Mouse (Mus musculus): ENCODE measurements at regions not wholly inside any gene's neighbourhood (a gene's known extent, or its start where the extent isn't known, plus 50 kb on each side); places are given as distances from the start of the nearest gene placed in this dataset.
A peak's percentile ranks its signal among the peaks of the same experiment; 100 is the strongest.
"Not testable (repeated sequence)": the region's sequence is repeated elsewhere in the genome, so short reads cannot be mapped to it uniquely, and the experiment has no call there.

DNA sequence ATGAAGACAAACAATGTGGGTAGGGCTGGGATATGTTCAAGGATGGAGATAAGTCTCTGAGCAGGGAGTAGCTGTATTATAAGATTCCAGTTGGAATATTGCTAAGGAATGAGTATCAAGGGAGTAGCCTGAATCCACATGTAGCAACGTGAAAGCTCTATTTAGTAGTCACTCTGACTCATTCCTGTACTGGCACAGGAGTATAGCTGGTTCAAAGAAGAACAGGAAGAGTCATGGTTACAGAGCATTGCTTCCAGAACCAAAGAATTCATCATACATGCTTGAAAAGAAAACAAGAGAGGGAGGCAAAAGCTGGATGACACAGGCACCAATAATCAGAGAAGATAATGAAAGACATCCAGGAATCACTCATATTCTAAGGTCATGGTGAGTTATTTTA, 500.6 kb upstream of the N6amt1 start:
- WGBS, result 59% methylated on average over 1 of the region's 1 CpGs
- H3K9ac ChIP-seq (replicated peaks; ENCODE audit: low read length, poor library complexity, severe bottlenecking), result no peak overlapping the region
- H3K27ac ChIP-seq (ENCODE audit: low read depth, low read length), result no peak overlapping the region
- TF ChIP-seq CTCF (IDR thresholded peaks at IDR 0.05), result no peak
- no peaks in the 10 kb centered on the region for H3K27me3 ChIP-seq (ENCODE audit: insufficient read depth, low read length)
- H3K36me3 ChIP-seq (ENCODE audit: insufficient read depth, low read length), result no peaks in the 10 kb centered on the region
- H3K4me2 ChIP-seq (ENCODE audit: low read depth, low read length, poor library complexity, severe bottlenecking), result no peak overlapping the region
- H3K9me3 ChIP-seq (ENCODE audit: low read length), result no peaks in the 10 kb centered on the region
- no peak for ATAC-seq (ENCODE audit: low FRiP score)
- no peak overlapping the region for H3K4me3 ChIP-seq (ENCODE audit: low read depth, low read length)
- H3K4me1 ChIP-seq (ENCODE audit: insufficient read depth, low read length), result no peaks in the 10 kb centered on the region
- no peak for DNase-seq (ENCODE audit: low spot score)

DNA sequence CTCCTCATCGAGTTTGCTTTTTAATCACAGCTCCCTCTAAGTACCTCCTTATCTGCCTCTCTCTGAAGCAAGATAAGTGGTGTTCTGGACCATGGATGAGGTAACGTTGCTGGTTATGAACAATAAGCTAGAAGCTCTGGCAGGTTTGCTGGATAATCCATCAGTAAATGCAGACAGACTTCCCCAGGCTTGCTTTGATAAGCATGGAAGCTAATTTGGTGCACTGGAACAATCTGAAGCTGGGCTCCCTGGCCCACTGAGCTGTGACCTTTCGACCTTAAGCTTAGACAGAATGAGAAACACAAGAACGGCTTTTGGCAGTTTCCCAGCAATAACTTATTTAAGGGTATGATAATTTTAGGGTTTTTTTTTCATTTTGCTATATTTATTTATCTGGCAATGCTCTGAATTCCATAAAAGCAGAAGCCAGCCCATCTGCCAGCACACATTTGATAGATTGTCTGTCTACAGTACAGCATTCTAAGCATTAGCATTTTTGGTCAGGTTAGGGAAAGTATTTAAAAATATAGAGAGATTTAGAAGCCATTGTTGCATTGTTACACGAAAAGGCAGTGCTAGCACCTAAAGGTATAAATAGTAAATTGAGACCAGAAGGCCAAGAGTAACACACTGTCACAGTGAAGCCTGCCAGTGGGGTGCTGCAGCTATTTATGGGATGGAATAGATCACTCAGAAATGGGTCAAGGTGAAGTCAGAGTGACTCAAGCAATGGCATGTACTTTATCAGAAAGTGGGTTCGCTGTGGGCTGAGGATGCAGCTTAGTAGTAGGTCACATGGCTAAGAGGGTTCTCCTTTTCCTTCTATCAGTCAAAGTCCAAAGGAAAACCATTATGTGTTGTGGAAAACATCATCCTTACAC, 515.3 kb upstream of the N6amt1 start:
- Histone ChIP-seq H3K4me3 (ENCODE audit: low read depth, low read length) (no peak overlapping the region), H3K36me3 (ENCODE audit: insufficient read depth, low read length) (no peaks in the 10 kb centered on the region), H3K9ac (replicated peaks; ENCODE audit: low read length, poor library complexity, severe bottlenecking) (no peak overlapping the region), H3K27me3 (ENCODE audit: insufficient read depth, low read length) (no peaks in the 10 kb centered on the region), H3K9me3 (ENCODE audit: low read length) (no peaks in the 10 kb centered on the region), H3K27ac (ENCODE audit: low read depth, low read length) (no peak overlapping the region), H3K4me2 (ENCODE audit: low read depth, low read length, poor library complexity, severe bottlenecking) (no peak overlapping the region), H3K4me1 (ENCODE audit: insufficient read depth, low read length) (no peaks in the 10 kb centered on the region)
- WGBS, result 43% methylated on average over 6 of the region's 6 CpGs
- DNase-seq (ENCODE audit: low spot score) (no peak), ATAC-seq (ENCODE audit: low FRiP score) (no peak)
- no peak for TF ChIP-seq CTCF (IDR thresholded peaks at IDR 0.05)

DNA sequence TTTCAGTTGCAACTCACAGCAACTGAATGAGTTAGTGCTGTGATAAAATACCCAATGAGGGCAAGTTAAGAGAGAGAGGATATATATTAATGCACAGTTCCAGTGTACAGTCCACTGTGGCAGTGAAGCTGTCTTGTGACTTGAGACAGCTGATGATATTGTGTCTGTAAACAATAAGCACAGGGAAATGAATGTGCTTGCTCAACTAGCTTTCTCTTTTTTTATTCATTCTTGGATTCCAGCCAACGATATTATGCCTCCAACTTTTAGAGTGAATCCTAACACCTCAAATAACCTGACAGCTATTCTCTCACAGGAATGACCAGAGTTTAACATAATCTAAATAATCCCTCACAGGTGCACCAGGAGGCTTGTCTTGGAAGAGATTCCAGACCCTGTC, 526.3 kb upstream of the N6amt1 start:
- ATAC-seq (ENCODE audit: low FRiP score) (no peak), DNase-seq (ENCODE audit: low spot score) (peak; percentile 17)
- H3K36me3 ChIP-seq (ENCODE audit: insufficient read depth, low read length), result no peaks in the 10 kb centered on the region
- H3K4me3 ChIP-seq (ENCODE audit: low read depth, low read length), result no peak overlapping the region
- H3K9ac ChIP-seq (replicated peaks; ENCODE audit: low read length, poor library complexity, severe bottlenecking), result no peak overlapping the region
- H3K4me2 ChIP-seq (ENCODE audit: low read depth, low read length, poor library complexity, severe bottlenecking), result no peak overlapping the region
- no peaks in the 10 kb centered on the region for H3K27me3 ChIP-seq (ENCODE audit: insufficient read depth, low read length)
- WGBS, result 44% methylated on average over 1 of the region's 1 CpGs
- H3K27ac ChIP-seq (ENCODE audit: low read depth, low read length), result no peak overlapping the region
- TF ChIP-seq CTCF (IDR thresholded peaks at IDR 0.05), result no peak
- no peaks in the 10 kb centered on the region for H3K9me3 ChIP-seq (ENCODE audit: low read length)
- no peaks in the 10 kb centered on the region for H3K4me1 ChIP-seq (ENCODE audit: insufficient read depth, low read length)

DNA sequence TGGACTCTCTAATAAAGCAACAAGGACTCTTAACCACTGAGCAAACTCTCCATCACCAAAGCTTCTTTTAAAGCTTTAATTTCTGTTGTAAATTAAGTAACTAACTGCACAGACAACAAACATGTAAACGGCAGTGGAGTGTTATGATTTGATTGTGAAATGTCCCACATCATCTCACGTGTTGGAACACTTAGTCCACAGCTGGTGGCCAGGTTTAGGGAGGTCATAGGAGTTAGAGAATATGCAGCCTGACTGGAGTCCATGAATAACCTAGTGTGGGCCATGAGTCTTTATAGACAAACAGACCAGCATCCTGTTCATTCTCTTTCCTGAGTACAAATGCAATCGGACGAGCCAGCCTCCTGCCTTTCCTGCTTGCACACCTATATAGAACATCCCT, 527.3 kb upstream of the N6amt1 start:
- ATAC-seq (ENCODE audit: low FRiP score), result no peak
- no peaks in the 10 kb centered on the region for H3K9me3 ChIP-seq (ENCODE audit: low read length)
- H3K4me1 ChIP-seq (ENCODE audit: insufficient read depth, low read length), result no peaks in the 10 kb centered on the region
- WGBS, result 80% methylated on average over 4 of the region's 4 CpGs
- DNase-seq (ENCODE audit: low spot score), result no peak
- no peaks in the 10 kb centered on the region for H3K36me3 ChIP-seq (ENCODE audit: insufficient read depth, low read length)
- H3K27me3 ChIP-seq (ENCODE audit: insufficient read depth, low read length), result no peaks in the 10 kb centered on the region
- no peak overlapping the region for H3K9ac ChIP-seq (replicated peaks; ENCODE audit: low read length, poor library complexity, severe bottlenecking)
- H3K4me3 ChIP-seq (ENCODE audit: low read depth, low read length), result no peak overlapping the region
- no peak for TF ChIP-seq CTCF (IDR thresholded peaks at IDR 0.05)
- H3K4me2 ChIP-seq (ENCODE audit: low read depth, low read length, poor library complexity, severe bottlenecking), result no peak overlapping the region
- H3K27ac ChIP-seq (ENCODE audit: low read depth, low read length), result no peak overlapping the region

DNA sequence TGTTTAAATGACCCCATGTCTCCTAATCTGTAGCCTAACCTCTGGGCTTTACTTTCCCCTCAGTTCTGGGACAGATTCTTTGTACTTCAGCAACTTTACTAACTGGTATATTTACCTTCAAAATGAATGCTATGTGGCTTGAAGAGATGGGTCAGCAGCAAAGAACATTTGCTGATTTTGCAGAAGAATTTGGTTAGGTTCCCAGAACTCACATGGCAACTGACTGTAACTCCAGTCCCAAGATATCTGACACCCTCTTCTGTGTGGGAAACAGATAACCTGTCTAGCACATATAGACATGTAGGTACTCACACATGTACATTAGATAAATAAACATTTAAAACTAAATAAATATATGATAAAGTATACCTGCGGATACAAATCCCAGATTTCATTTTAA, 530.5 kb upstream of the N6amt1 start:
- Histone ChIP-seq H3K4me2 (ENCODE audit: low read depth, low read length, poor library complexity, severe bottlenecking) (no peak overlapping the region), H3K4me3 (ENCODE audit: low read depth, low read length) (no peak overlapping the region), H3K9ac (replicated peaks; ENCODE audit: low read length, poor library complexity, severe bottlenecking) (no peak overlapping the region), H3K36me3 (ENCODE audit: insufficient read depth, low read length) (no peaks in the 10 kb centered on the region), H3K27me3 (ENCODE audit: insufficient read depth, low read length) (no peaks in the 10 kb centered on the region), H3K9me3 (ENCODE audit: low read length) (no peaks in the 10 kb centered on the region), H3K4me1 (ENCODE audit: insufficient read depth, low read length) (no peaks in the 10 kb centered on the region), H3K27ac (ENCODE audit: low read depth, low read length) (no peak overlapping the region)
- no peak for TF ChIP-seq CTCF (IDR thresholded peaks at IDR 0.05)
- ATAC-seq (ENCODE audit: low FRiP score) (no peak), DNase-seq (ENCODE audit: low spot score) (no peak)
- WGBS, result 92% methylated on average over 1 of the region's 1 CpGs

DNA sequence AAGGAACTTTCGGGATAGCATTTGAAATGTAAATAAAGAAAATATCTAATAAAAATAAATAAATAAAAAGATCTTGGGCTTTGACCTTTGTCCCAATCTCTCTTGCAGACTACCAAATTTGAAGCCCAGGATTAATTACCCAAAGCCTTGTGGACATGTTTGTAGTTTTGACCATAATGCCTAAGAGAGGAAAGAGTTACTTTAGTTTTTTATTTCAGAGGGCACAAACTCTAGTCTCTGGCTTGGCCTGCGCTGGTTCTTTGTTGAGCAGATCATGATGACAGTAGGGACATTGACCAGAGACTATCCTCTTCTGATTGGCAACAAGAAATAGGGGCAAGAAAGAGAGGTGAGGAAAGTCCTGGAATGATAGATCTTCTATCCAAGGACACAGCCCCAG, 532.4 kb upstream of the N6amt1 start:
- DNase-seq (ENCODE audit: low spot score) (no peak), ATAC-seq (ENCODE audit: low FRiP score) (no peak)
- Histone ChIP-seq H3K4me2 (ENCODE audit: low read depth, low read length, poor library complexity, severe bottlenecking) (no peak overlapping the region), H3K27ac (ENCODE audit: low read depth, low read length) (no peak overlapping the region), H3K9me3 (ENCODE audit: low read length) (no peaks in the 10 kb centered on the region), H3K4me1 (ENCODE audit: insufficient read depth, low read length) (no peaks in the 10 kb centered on the region), H3K4me3 (ENCODE audit: low read depth, low read length) (no peak overlapping the region), H3K9ac (replicated peaks; ENCODE audit: low read length, poor library complexity, severe bottlenecking) (no peak overlapping the region), H3K27me3 (ENCODE audit: insufficient read depth, low read length) (no peaks in the 10 kb centered on the region), H3K36me3 (ENCODE audit: insufficient read depth, low read length) (no peaks in the 10 kb centered on the region)
- TF ChIP-seq CTCF (IDR thresholded peaks at IDR 0.05), result no peak
- WGBS, result 98% methylated on average over 2 of the region's 2 CpGs

DNA sequence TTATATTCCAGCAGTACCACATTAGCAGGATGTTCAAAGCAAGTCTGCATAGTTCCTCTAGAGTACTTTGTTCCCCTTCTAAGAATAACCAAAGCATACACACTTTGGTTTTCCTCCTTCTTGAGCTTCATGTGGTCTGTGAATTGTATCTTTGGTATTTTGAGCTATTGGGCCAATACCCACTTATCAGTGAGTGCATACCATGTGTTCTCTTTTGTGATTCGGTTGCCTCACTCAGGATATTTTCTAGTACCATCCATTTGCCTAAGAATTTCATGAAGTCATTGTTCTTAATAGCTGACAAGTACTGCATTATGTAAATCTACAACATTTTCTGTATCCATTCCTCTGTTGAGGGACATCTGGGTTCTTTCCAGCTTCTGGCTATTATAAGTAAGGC, 535.3 kb upstream of the N6amt1 start:
- H3K4me2 ChIP-seq (ENCODE audit: low read depth, low read length, poor library complexity, severe bottlenecking); H3K36me3 ChIP-seq (ENCODE audit: insufficient read depth, low read length); H3K9me3 ChIP-seq (ENCODE audit: low read length); H3K4me3 ChIP-seq (ENCODE audit: low read depth, low read length); H3K4me1 ChIP-seq (ENCODE audit: insufficient read depth, low read length); H3K27ac ChIP-seq (ENCODE audit: low read depth, low read length); ATAC-seq (ENCODE audit: low FRiP score); DNase-seq (ENCODE audit: low spot score); H3K9ac ChIP-seq (replicated peaks; ENCODE audit: low read length, poor library complexity, severe bottlenecking); H3K27me3 ChIP-seq (ENCODE audit: insufficient read depth, low read length): not testable (repeated sequence)
- WGBS, result 70% methylated on average over 1 of the region's 1 CpGs

All from midbrain, postnatal 0 days (tissue).